20 mouse cellular contexts compared by ENCODE assay signal in the genomic region with DNA sequence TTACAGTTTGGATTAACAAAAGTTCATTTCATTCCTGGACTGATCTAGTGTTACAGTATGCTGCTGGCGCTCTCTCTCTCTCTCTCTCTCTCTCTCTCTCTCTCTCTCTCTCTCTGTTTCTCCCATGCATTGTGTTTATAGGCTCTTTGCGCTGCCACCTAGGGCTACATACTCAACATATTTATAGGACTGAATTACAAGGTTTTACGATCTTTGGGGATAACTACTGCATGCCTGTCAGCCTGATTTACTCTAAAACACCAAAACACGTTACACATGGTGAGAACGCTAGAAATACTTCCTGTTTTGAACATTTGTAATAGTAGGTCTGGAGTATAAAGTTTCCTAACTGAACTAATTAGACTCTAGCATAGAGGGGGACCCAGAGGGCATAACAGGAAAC. TPM values are rescaled to one million over a fixed set of nuclear protein-coding genes. Genes with fewer than 3 reads are reported as not detected.
DNase-seq lines count a peak whose midpoint lies in the region; ATAC-seq and TF ChIP-seq lines count a peak whose summit lies in the region.
"Had no signal": no experiment of that assay in that cellular context is flagged by ENCODE, and none has a peak within 500 bp of the region (broad histone marks: within the 10 kb centered on the region; RNA-seq: fewer than 3 reads in every experiment).

No protein-coding gene starts in this region.

- ATAC-seq in limb, embryonic 14.5 days (ENCODE audit: low FRiP score, low read depth): peak; percentile 85
- ATAC-seq in forebrain, embryonic 14.5 days: no peak
- no peak for ATAC-seq in hindbrain, postnatal 0 days
- ATAC-seq: forebrain, embryonic 15.5 days; intestine, postnatal 0 days; lung, postnatal 0 days; midbrain, embryonic 15.5 days had no signal

- peaks cover 10% of the 10 kb centered on the region; the same call in 1 of the 2 replicates for H3K4me1 ChIP-seq in limb, embryonic 14.5 days (ENCODE audit: control insufficient read depth, insufficient read depth, low read length)
- H3K4me1 ChIP-seq in forebrain, embryonic 14.5 days (ENCODE audit: control insufficient read depth, insufficient read depth, low read length): no peaks in the 10 kb centered on the region
- H3K4me1 ChIP-seq in hindbrain, postnatal 0 days (ENCODE audit: insufficient read depth, low read length): no peaks in the 10 kb centered on the region
- H3K4me1 ChIP-seq: forebrain, embryonic 15.5 days; heart, embryonic 15.5 days; liver, embryonic 15.5 days; megakaryocyte, embryonic 14.5 days; midbrain, embryonic 15.5 days had no signal

- no peaks in the 10 kb centered on the region for H3K36me3 ChIP-seq in limb, embryonic 14.5 days (ENCODE audit: control insufficient read depth, insufficient read depth, low read length)
- no peaks in the 10 kb centered on the region for H3K36me3 ChIP-seq in forebrain, embryonic 14.5 days (ENCODE audit: control insufficient read depth, insufficient read depth, low read length)
- no peaks in the 10 kb centered on the region for H3K36me3 ChIP-seq in hindbrain, postnatal 0 days (ENCODE audit: insufficient read depth, low read length)
- H3K36me3 ChIP-seq: forebrain, embryonic 15.5 days; heart, embryonic 15.5 days; liver, embryonic 15.5 days; midbrain, embryonic 15.5 days had no signal

- 9% methylated on average over 5 of the region's 5 CpGs for WGBS in limb, embryonic 14.5 days
- WGBS in forebrain, embryonic 14.5 days: 81% methylated on average over 5 of the region's 5 CpGs
- 74% methylated on average over 5 of the region's 5 CpGs for WGBS in hindbrain, postnatal 0 days

- no peak overlapping the region for H3K9ac ChIP-seq in limb, embryonic 14.5 days (ENCODE audit: low read depth, low read length, severe bottlenecking)
- H3K9ac ChIP-seq in forebrain, embryonic 14.5 days (ENCODE audit: low read length): no peak overlapping the region
- H3K9ac ChIP-seq in hindbrain, postnatal 0 days (replicated peaks; ENCODE audit: low read length): no peak overlapping the region
- H3K9ac ChIP-seq: forebrain, embryonic 15.5 days; heart, embryonic 15.5 days; liver, embryonic 15.5 days; midbrain, embryonic 15.5 days had no signal

- 0 out of 2 replicates have a peak overlapping the region, but pooled peaks have one; percentile 10 for H3K4me2 ChIP-seq in limb, embryonic 14.5 days (replicated peaks; ENCODE audit: low read depth, low read length, severe bottlenecking)
- no peak overlapping the region for H3K4me2 ChIP-seq in forebrain, embryonic 14.5 days (ENCODE audit: low read length)
- no peak overlapping the region for H3K4me2 ChIP-seq in hindbrain, postnatal 0 days (ENCODE audit: low read depth, low read length)
- H3K4me2 ChIP-seq: forebrain, embryonic 15.5 days; heart, embryonic 15.5 days; liver, embryonic 15.5 days; midbrain, embryonic 15.5 days had no signal

- TF ChIP-seq CTCF in hindbrain, postnatal 0 days (IDR thresholded peaks at IDR 0.05; ENCODE audit: low read depth): no peak

- TF ChIP-seq POLR2A in limb, embryonic 14.5 days (IDR thresholded peaks at IDR 0.05; ENCODE audit: borderline replicate concordance, extremely low read depth, insufficient read depth, insufficient read length): no peak

- no peaks in the 10 kb centered on the region for H3K9me3 ChIP-seq in limb, embryonic 14.5 days (ENCODE audit: control insufficient read depth, low read length)
- H3K9me3 ChIP-seq in forebrain, embryonic 14.5 days (replicated peaks; ENCODE audit: control insufficient read depth, low read length): no peaks in the 10 kb centered on the region
- no peaks in the 10 kb centered on the region for H3K9me3 ChIP-seq in hindbrain, postnatal 0 days (ENCODE audit: low read length)
- H3K9me3 ChIP-seq: forebrain, embryonic 15.5 days; heart, embryonic 15.5 days; liver, embryonic 15.5 days; midbrain, embryonic 15.5 days had no signal

- no peaks in the 10 kb centered on the region for H3K27me3 ChIP-seq in limb, embryonic 14.5 days (ENCODE audit: control insufficient read depth, insufficient read depth, low read length)
- H3K27me3 ChIP-seq in forebrain, embryonic 14.5 days (replicated peaks; ENCODE audit: control insufficient read depth, insufficient read depth, low read length): no peaks in the 10 kb centered on the region
- no peaks in the 10 kb centered on the region for H3K27me3 ChIP-seq in hindbrain, postnatal 0 days (ENCODE audit: insufficient read depth, low read length)
- H3K27me3 ChIP-seq: forebrain, embryonic 15.5 days; heart, embryonic 15.5 days; liver, embryonic 15.5 days; midbrain, embryonic 15.5 days had no signal

- peak; percentile 23 for DNase-seq in heart, adult 11 months
- no peak for DNase-seq in heart, postnatal 36 days
- peak; percentile 36 for DNase-seq in CD4-positive, CD25-positive, alpha-beta regulatory T cell, adult 2 months (ENCODE audit: low read depth, low spot score)
- peak; percentile 73 for DNase-seq in forelimb bud, embryonic 11.5 days (ENCODE audit: low read depth, low spot score)
- peak; percentile 47 for DNase-seq in limb, embryonic 14.5 days (ENCODE audit: low spot score)
- DNase-seq in forebrain, embryonic 14.5 days (ENCODE audit: low spot score): no peak
- DNase-seq in hindbrain, postnatal 0 days (ENCODE audit: low spot score): no peak
- DNase-seq: adrenal gland, postnatal 14 days; cerebellum, adult 18-20 months; cerebellum, postnatal 36 days; heart, adult 2 months; thymus, postnatal 14 days had no signal

- no peak overlapping the region for H3K4me3 ChIP-seq in limb, embryonic 14.5 days (replicated peaks; ENCODE audit: low read length)
- no peak overlapping the region for H3K4me3 ChIP-seq in forebrain, embryonic 14.5 days (ENCODE audit: low read depth, low read length)
- no peak overlapping the region for H3K4me3 ChIP-seq in hindbrain, postnatal 0 days (ENCODE audit: low read length)
- H3K4me3 ChIP-seq: erythroblast, embryonic 14.5 days; forebrain, embryonic 15.5 days; heart, adult 2 months; heart, embryonic 15.5 days; liver, embryonic 15.5 days; megakaryocyte, embryonic 14.5 days; midbrain, embryonic 15.5 days had no signal

- H3K27ac ChIP-seq in limb, embryonic 14.5 days (replicated peaks; ENCODE audit: low read depth, low read length): no peak overlapping the region
- no peak overlapping the region for H3K27ac ChIP-seq in forebrain, embryonic 14.5 days (ENCODE audit: low read depth, low read length)
- no peak overlapping the region for H3K27ac ChIP-seq in hindbrain, postnatal 0 days
- H3K27ac ChIP-seq: forebrain, embryonic 15.5 days; heart, adult 2 months; heart, embryonic 15.5 days; liver, embryonic 15.5 days; midbrain, embryonic 15.5 days had no signal

- intact Hi-C loops in heart, postnatal 36 days (cut with DNase I): no loop called here

RNA-seq across cellular contexts. Expression of gene Xdh, which starts 47.8 kb away (rescaled TPM):
- total RNA-seq in heart, postnatal 36 days (2021): 100 to 1,000 TPM; 104 to 189 TPM
- 0.72 and 1.5 TPM in 2 replicates for polyA plus RNA-seq in limb, embryonic 14.5 days (2012; rRNA removed)
- polyA plus RNA-seq in limb, embryonic 14.5 days (2014; fragmentation: Nextera tagmentation; extraction: Ambion mirVana): 1.1 and 1.5 TPM in 2 replicates
- 0.09 and 0.14 TPM in 2 replicates for polyA plus RNA-seq in forebrain, embryonic 14.5 days (2014; fragmentation: Nextera tagmentation; extraction: Ambion mirVana)
- total RNA-seq in hindbrain, postnatal 0 days (2014; rRNA removed): 0.18 and 0.37 TPM in 2 replicates
- polyA plus RNA-seq in hindbrain, postnatal 0 days (2015; fragmentation: Nextera tagmentation; extraction: Ambion mirVana): 0.93 and 1.3 TPM in 2 replicates

Comparison
In these comparisons a context has a peak if more than half of its experiments do, and no peak if none do; other contexts are left out.
1. DNase-seq: peak in heart, adult 11 months (single experiment), CD4-positive, CD25-positive, alpha-beta regulatory T cell, adult 2 months (single experiment), forelimb bud, embryonic 11.5 days (single experiment) and limb, embryonic 14.5 days (single experiment); none in heart, postnatal 36 days (0 of 2), forebrain, embryonic 14.5 days (single experiment) and hindbrain, postnatal 0 days (single experiment).